Mouse (Mus musculus) spleen, postnatal 4 days (tissue): ENCODE results near the gene Zfp882.
"Not testable (repeated sequence)": the region's sequence is repeated elsewhere in the genome, so short reads cannot be mapped to it uniquely, and the experiment has no call there.

Experiments
- DNase-seq, 2 experiments: peaks; one replicate each; pipeline ENCODE4 v3.0.0; 2022; ENCODE audit warnings: low spot score in 2 of 2

The Zfp882 gene

GRCm38 (mm10) chr8:71952489-71952888 is 44.1 kb downstream of the Zfp882 start:
- DNase-seq = no peak

DNA sequence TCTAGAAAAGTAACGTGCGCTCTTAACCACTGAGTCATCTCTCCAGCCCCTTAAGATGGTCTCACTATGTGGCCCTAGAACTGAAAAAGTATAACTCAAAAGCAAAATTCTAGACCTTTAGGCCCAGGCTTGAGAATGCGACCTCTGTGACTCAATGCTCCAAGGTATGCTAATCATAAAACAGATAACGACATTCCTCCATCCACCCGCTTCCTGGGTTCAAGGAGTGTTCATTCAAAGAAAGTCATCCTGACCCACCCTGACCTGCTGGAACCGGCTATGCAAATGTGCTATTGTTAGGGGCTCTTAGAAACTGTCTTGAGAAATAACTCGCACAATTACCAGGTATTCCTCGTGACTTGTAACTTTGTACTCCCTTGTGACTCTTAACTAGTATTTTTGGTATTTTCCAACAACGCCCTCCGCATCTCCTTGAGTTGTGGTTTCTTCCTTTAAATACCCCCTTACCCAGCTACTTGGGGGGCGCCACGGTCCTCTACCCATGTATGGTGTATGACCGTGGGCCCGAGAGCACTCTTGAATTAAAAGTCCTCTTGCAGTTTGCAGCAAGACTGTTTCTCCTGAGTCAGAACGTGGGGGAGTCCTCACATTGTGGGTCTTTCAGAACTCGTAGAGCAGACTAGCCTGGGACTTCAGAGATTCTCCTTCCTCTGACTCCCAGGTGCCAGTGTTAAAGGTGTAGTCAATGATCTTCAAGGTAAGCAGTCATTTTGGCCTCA is 44.7 kb downstream of the Zfp882 start:
- DNase-seq = not testable (repeated sequence)

- DNase-seq = no peak
Measured at GRCm38 (mm10) chr8:71954666-71955065, 46.3 kb downstream of the Zfp882 start.

GRCm38 (mm10) chr8:71960483-71960882 is 52.1 kb downstream of the Zfp882 start:
- no peak for DNase-seq

DNA sequence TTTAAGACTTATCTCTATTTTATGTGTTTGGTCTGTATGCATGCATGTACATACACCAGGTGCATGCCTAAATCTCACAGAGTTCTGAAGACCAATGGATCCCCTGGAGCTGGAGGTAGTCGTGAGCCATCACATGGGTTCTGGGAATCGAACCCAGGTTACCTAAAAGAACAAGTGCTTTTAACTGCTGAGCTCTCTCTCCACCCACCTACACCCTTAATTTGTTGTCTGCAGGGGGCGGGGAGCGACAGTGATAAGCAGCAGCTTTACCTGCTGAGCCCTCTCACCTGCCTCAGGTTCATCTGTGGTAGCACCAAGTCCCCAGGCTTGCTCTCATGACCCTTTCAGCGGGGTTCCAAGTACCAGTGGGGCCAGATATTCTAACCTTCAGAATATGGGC is 53.4 kb downstream of the Zfp882 start:
- no peak for DNase-seq

DNA sequence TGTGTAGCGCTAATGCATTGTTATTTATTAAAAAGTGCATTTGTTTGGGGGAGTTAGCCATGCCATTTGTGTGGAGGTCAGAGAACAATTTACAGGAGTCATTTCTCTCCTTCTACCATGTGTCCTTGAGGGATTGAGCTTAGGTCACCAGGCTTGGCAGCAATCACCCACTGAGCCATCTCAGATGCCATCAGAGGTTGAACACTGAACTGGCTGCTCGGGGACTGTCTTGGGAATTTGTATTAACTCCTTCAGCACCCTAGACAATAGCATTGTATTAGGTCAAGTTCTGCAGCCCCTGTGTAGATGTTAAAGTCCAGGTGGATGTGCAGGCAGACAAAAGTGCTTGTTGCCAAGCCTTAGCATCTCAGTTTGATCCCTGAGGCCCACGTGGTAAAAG is 55.6 kb downstream of the Zfp882 start:
- no peak for DNase-seq

DNA sequence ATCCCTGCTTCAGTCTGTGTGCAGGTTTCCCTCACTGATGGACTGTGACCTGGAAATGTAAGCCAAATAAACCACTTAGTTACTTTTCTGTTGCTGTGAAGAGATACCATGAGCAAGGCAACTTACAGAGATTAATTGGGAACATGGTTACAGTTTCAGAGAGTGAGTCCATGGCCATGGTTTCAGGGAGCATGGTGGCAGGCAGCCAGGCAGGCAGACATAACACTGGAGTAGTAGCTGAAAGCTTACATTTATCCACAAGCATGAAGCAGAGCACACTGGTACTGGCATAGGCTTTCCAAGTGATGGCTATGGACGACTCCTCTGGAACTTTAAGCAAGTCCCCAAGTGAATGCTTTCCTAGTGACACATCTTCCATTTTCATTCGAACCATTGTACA is 56.8 kb downstream of the Zfp882 start:
- DNase-seq = no peak
